Mouse (Mus musculus) WW6 (cell line): ENCODE results near the gene Kcnk4.

ENCODE experiments used
- DNase-seq: peaks from one replicate; pipeline ENCODE4 v3.0.0-alpha.2; 2013; ENCODE audit warnings: low read depth, low spot score

Kcnk4 gene

DNA sequence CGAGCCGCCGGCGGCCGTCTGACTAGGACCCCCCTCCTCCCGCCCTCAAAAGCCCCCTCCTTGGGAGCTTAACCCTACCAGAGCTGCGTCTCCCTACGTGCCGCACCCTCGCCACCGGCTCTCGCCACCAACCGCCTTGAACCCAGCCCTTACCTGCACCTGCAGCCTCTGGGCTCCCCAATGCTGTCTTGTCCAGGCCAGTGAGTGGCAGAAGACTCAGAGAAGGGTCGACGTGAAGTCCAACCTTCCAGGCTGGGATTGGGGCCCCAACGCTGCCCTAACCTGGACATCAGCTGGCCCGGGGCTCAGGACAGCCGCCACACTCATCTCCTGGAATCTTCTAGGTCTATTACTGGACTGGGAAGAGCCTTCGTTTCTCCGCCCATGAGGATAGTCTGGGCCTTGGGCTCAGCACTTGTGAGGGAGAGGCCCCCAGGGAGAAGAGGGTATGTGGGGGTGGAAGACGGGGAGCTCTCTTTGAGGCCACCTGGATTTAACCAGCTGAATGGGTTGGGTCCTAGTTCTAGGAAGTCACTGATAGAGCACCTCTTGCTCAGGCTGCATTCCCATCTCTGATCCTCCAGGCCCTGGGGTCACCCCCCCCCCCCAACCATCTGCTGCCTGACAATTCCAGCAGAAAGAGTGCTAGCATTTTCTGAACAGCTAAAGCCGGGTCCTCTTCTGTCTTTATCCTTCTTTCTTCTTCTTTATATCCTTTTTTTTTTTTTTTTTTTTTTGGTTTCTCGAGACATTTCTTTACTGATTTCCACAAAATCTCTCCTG, at the start of gene Kcnk4:
Gene Kcnk4 (minus strand): TSS at position 321 of the 783 bp plus-strand sequence.
- no peak for DNase-seq

DNA sequence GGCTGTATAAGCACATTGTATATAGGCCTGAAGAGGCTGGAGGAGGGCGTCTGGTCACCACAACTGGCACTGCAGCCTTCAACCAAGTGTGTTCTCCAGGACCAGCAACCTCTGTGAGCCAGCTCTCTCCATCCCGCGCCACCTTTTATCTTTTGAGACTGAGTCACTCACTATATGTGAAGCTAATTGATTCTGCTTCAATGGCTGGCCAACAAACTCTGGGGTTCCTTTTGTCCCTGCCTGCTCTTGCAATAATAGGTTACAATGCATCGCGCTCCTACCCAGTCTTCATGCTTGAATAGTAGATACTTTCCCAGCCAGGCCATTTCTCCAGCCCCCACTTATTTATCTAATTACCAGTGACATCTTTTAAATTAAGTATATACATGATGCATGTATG, 49.3 kb upstream of the Kcnk4 start:
- no peak for DNase-seq

DNA sequence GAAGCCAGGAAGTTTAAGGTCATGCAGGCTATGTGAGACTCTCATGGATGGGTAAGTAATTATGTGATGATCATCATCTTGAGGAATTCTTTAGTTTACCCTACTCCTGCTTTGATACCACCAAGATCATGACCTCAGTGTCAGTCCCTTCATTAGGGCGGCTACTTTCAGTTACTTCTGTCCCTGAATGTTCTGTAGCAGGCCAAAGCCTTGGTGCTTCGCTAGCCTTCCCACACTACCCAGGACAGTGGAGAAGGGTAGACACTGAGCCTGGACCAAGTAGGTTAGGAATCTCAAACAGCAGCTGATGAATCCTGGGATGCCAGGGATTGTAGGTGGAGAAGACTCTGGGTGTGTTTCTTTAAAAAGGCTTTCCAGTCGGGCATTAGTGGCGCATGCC, 47.1 kb upstream of the Kcnk4 start:
- DNase-seq, result no peak

DNA sequence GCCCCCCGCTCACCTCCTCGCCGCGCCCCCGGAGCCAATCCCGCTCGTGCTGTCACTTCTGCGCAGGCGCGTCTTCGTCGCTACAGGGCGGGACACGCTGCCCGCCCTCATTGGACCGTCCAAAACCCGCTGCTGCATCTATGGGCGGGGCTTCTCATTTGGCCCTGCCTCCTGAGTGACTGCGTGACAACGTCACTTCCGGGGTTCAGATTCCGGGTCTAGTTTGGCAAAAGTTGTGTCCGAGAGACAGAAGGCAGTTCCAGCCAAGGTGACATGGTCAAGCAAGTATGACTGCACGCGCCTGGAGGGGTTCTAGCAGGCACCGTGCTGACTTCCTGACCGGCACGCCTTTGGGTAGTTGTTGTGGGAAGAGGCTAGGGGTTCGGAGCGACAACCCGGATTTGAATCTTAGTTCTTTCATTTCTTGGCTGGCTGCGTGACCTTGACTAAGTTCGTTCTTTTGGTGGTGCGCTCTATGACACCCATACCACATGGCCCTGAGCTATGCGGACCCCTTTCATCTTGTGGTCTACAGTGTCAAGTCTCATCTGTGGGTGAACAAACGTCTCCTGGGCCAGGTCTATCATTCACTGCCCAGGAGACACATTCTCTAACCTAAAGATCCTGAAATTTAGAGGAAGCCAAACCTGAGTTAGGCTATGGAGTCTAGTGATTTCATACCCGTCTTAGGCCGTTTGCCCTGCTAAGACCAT, 46.2 kb upstream of the Kcnk4 start, which contains the start of gene Fkbp2:
Gene Fkbp2 (minus strand): TSS at position 121 of the 713 bp plus-strand sequence.
- peak; percentile 95 for DNase-seq

DNA sequence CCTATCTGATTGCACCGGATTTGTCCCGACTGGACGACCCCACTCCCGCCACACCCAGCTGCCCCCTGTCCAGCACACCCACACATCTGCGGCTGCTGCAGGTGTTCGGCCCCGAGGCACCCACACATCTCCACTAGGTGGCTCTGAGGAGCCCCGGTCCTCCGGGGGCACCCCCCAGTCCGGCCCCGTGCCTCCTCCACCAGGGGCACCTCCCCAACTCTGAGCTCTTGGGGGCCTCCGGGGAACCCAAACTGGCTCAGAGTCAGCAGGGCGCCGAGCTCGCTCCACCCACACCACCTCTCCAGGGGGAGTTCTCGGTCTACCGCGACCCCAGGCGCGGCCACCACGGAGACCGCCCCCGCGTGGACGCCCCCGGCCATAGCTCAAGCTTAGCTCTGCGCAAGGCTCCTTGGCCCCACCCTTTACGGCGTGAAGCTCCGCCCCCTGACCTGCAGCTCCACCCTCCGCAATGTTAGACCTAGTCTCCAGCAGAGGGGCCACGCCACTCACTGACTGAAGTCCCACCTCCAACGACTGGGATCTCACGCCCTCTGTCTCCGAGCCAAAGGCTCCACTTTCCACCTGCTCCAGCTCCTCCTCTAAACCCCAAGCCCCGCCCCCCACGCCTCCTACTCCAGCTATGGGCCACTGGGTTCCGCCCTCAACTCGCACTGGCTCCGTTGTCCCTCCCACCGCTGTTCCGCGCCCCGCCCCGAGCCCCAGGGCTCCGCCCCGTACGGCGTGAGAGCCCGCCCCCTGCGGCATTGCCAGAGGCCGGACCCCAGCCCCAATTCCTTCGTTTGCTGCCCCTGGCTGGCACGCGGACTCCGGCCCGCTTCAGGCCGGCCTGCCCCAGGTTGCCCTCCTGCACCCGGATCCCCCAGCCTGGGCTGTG, 45.4 kb upstream of the Kcnk4 start:
- peak; percentile 97 for DNase-seq

DNA sequence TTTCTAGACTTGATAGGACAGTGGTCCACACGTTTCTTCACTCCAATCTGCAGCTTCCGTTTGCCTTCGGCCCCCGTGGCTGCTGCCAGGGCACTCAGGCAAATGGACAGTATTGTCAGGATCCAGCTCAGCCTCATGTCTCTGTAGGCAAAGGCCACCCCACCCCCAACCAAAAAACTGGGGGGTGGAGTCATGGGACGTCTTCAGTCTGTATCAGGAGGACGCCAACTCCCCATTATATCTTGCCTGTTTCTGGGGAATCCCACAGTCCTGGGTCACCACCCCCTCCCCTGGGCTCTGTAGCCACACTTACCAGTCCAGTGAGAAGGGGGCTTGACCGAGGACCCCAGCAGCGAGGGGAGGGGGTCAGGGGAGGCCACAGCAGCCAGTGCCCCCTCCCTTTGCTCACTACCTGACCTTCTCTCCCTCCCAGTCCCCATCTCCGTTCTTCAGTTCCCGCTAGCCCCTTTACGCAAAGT, 44.7 kb upstream of the Kcnk4 start:
- DNase-seq, result no peak

DNA sequence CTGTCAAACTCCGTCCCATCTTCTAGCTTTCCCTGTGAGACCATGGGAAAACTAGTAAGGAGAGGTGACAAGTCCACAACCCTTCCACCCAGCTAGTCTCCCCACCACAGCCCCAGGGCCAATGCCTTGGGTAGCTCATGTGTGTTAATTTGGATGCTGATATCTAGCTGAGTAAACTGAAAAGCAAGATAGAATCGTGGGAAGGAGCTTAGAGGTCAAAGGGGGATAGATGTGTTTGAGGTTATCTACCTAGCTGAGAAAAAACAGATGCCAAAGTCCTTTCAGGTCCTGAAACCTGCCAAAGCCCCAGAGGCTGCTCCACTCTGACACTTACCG, 44.3 kb upstream of the Kcnk4 start:
- DNase-seq, result no peak

DNA sequence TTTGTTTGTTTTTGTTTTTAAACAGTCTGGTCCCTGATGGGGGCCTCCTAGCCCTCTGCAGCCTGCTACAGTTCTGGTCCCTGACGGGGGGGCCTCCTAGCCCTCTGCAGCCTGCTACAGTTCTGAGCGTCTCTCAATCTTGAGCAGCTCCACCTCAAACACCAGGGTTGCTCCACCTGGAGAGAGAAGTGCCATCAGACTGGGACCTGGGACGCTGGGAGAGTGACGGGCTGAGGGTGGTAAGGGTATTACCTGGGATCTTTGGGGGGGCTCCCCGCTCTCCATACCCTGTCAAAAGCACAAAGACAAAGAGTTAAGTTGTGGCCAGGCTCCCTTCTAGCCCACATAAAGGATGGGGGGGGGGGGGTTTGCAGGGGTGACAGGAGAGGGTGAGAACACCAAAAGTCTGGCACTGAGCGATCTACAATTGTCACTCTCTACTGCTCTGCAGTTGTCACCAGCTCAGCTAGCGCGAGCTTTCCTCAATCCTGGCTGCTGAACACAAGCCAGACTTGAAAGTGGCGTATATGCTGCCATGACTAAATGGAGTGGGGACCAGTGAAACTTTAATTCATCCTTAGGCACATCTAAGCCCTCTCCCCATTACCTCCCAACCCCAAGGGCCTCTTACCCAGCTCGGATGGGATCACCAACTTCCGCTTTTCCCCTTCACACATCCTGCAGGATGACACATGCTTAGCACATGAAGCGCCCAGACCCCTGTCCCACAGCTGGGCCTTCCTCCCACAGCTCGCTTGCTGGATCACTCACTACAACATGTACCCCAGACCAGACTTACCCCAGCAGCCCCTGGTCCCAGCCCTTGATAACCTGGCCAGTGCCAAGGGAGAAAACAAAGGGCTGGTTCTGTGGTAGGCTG, 43.7 kb upstream of the Kcnk4 start:
- DNase-seq, result no peak

DNA sequence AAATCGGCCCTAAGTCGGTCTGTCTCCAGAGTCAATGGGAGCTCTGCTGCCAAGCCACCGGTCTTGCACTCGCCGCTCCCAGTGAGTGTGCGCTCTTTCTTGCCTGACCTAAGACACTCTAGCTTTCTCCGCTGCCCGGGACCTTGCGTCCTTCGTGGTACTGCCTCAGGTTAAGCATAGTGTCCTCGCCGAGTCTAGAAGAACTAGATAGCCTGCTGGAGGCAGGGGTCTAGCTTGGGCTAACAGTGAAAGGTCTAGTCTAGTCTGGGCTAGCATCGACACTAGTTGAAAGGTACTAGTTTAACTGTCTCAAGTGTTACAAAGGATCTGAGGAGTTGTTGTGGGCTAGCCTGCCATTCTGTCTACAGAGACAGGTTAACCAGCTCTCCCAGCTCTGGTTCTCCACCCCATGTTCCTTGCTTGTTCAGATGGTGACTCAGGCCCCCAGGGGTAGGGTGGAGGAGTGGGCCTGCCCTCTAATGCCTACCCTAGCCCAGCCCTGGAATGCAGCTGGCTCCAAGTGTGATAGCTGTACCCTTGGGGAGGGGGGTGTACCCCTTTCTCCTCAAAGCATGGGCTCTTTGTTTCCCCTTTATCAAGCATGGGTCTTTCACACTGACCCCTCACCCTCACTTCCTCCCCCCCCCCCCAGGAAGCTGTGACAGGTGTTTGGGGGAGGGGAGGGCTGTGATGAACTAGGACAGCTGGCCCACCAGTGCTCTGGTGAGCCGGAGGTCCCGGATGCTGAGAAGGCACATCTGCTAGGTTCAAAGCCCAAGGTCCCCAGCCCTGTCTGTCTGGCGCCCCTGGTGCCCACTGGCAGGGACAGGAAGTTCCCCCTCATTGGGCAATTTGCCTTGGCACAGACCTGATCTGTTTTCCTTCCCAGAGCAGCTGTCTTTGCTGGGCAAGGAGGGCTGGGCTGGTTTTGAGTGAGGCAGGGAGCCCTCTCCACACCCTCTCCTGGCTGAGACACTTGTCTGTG, 41.5 kb upstream of the Kcnk4 start, which contains the start of gene Plcb3:
Gene Plcb3 (minus strand): TSS at position 934 of the 985 bp plus-strand sequence.
- no peak for DNase-seq

DNA sequence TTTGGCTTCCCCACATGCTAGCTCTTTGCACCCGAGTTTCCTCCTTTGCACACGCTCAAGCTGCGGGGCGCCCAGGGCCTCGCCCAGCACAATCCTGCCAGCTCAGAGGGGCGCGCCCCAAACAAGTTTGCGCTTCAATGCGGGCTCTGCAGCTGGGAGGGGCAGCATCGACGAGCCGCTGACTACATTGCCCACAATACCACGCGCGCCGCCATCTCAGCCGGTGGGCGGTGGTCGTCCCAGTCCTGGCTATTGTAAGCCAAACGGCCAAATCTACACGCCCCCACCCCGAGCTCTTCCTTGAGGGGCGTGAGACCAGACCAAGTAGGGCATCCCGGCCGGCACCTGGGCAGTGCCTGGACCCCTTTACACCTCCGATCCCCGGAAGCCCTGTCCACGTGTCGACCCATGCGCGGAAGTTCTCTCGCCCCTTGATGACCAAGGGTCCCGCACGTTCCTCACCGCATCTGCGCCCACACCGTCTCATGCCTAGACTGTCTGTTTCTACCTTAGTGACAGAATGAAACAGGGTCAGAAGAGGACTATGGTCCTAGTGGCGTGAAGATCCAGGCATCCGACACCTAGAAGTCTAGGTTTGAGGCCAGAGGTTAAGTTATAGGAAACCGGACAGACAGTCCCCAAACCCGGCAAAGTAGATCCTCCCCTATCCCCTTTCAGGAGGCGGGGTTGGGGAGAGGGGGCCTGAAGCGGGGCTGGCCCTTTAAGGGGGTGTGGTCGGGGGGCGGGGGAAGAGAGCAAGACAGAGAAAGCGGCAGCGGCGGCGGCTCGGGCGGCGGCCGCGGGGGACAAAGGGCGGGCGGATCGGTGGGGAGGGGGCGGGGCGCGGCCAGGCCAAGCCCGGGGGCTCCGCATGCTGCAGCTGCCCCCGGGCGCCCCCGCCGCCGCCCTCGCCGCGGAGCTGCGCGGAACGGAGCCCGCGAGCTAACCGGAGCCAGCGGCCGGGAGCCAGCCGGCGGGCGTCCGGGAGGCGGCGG, 40.2 kb upstream of the Kcnk4 start, which contains the start of gene Ppp1r14b:
Gene Ppp1r14b (plus strand): TSS at position 758 of the 995 bp plus-strand sequence.
- peak; percentile 70 for DNase-seq

DNA sequence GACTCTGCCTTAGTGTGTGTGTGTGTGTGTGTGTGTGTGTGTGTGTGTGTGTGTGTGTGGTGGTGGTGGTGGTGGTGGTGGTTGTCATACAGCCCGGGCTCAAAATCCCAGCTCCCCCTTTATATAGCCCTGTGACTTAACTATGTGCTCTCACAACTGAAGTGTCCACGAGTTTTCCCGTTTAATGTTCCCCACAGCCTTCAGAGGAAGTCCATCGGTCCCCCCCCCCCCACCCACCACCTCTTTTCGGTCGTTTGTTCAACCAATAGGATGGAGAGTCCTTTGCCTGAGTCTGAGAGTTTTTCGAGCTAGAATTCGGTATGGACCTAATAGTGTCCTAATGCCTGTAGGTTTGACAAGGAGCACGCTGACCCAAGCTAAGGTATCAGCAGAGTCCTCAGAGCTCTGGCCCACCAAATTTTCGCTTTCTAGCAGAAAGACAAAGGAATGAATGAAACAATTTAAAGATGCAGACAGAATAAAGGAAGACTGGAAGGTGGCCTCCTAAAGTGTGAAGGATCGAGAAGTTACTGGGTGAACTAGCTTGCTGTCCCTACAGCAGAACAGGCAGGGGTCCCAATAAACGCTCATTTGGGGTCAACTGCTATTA, 39.4 kb upstream of the Kcnk4 start:
- no peak for DNase-seq

DNA sequence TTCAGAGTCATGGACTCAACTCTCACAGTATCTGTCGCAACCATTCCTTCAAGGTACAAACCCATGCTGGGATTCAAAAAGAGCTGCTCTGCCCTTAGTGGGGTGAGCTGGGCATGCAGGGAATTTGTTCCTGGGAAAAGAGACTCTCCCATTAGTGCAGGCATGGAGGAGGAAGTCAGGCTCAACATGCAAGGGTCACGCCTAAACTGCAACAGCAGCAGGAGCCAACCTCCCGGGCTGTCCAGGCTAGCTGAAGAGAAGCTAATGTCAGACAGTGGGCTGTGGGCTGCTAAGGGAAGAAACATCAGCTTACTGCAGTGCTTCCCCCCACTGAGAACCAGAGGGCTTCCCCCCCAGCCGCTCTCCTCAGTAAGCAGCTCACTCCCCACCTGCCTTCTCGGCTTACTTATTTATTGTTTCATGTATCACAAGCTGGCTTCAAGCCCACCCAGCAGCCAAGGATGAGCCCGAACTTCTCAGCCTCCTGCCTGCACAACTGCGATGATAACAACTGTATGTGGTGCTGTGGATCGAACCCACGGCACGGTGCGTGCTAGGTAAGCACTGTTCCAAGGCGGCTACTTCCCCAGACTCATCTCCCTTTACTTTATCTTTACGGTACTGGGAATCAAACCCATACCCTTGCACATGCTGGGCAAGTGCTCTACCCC, 38.1 kb upstream of the Kcnk4 start:
- DNase-seq, result no peak

DNA sequence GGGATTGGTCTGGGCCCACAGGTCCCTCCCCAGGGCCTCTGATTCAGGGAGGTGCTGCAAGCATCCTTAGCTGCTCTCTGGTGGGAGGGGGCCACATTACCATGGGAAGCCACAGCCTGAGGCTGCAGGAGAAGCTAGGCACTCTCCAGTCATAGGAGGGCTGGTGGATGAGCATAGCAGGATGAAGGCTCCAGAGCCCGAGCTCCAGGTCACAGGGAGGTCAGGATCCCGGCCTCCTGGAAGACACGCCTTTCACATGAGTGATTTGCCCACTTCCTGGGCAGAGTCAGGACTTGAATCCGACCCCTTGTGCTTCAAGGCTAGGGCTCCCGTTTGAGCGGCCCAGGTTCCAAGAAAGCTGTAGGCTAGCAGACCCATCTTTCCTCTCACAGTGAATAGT, 37.3 kb upstream of the Kcnk4 start:
- DNase-seq, result no peak

DNA sequence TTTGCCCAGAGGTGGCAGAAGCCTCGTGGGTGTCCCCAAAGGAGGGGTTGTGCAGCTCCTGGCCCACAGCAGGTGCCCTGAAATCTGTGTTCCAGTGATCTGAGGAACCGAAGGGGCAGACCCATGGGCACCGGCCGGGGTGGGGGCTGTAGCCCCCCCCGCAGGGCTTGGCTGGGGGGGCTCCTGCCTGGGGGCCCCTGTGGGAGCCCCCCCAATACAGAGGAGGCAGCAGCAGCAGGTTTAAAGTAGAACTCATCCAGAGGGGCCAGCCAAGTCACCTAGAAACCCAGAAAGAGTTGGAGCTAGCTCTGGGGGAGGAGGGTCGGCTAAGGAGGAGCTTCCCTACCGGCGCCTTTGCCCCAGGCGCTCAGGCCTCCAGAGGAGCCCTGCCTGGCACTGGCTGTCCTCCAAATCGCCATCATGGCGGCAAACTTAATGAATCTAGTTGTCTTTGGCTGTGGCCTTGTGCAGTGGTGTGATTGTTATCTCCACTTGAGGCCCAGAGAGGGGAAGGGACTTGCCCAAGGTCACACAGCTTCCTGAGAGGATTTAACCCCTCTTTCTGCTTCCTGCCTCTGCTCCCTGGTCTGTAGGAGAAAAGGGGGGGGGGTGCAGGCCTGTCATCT, 36.3 kb upstream of the Kcnk4 start:
- DNase-seq, result no peak

DNA sequence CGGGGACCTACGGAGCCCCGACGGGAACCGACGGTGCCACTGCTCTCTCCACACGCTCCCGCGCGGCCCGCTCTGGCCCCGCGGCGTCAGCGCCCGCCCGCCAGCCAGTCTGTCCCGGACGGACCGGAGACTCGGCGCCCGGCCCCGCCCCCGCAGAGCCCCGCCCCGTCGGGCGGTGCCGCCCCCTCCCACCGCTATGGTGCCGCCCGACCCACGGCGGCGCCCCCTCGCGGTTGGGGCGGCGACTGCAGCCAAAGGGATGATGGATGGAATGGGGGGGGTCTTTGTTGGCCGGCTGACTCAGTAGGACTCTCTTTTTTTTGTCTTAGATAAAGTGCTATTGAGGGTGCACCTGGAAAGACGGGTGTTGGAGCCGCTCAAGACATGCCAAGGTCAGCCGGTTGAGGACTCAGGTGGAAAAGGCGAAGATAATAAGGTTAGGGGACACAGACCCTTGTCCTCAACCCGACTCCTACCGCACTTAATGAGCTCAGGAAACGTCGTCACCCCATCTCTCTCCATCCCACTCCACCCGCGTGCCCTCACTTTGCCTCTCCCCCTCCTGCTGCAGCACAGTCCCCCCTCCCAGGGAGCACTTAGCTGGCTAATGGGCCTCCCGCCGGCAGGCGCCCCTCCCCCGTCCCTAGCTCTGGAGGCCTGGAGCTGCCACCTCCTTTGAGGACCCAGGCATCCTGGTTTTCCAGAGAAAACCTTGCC, 35.5 kb upstream of the Kcnk4 start:
- DNase-seq, result no peak

DNA sequence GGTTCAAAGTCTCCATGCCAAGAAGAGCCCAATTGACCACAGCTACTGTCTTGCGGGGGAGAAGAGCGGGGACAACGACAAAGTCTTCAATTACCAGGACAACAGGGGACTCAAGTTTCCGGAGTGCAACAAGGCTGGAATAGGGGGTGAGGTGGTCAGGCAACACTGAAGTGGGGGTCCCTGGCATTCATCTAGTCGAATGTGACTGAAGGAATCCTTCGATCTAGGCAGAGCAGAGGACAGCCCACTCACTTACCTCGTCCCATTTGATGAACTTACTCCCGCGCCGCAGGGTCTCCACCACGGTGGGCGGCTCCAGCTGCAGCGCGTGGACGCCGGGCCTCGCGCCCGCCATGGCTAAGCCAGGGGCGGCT, 35.0 kb upstream of the Kcnk4 start:
- DNase-seq, result no peak
